Mouse (Mus musculus) heart, embryonic 14.5 days (tissue): ENCODE measurements at regions not wholly inside any gene's neighbourhood (a gene's known extent, or its start where the extent isn't known, plus 50 kb on each side); places are given as distances from the start of the nearest gene placed in this dataset.
"Not testable (repeated sequence)": the region's sequence is repeated elsewhere in the genome, so short reads cannot be mapped to it uniquely, and the experiment has no call there.

Experiments
- ATAC-seq: fragments of 200-750 bp; cut with Nextera tagmentation; 2 replicates; pipeline ENCODE4 v1.8.0; 2017; ENCODE audit warnings: low read depth, moderate TSS enrichment; ENCODE audit not compliant: insufficient number of reproducible peaks, insufficient read depth, low FRiP score
- H3K27ac ChIP-seq, 2 experiments: fragments of 200-500 bp in 1 of 2; fragments of 300-500 bp in 1 of 2; sonication (generic) in 1 of 2; replicated peaks in 1 of 2; 2 replicates each; pipeline ENCODE4 v1.5.1; 2012 to 2014; ENCODE audit warnings: low read depth in 2 of 2, low read length in 2 of 2, control low read depth in 1 of 2, mild to moderate bottlenecking in 1 of 2, mixed read lengths in 1 of 2; ENCODE audit not compliant: control insufficient read depth in 1 of 2, insufficient read depth in 1 of 2
- H3K27me3 ChIP-seq: fragments of 300-500 bp; sonication (generic); 2 replicates; pipeline ENCODE4 v1.6.1; 2014; ENCODE audit warnings: mild to moderate bottlenecking, low read length, control low read depth; ENCODE audit not compliant: control insufficient read depth, insufficient read depth
- H3K36me3 ChIP-seq: fragments of 300-500 bp; sonication (generic); 2 replicates; pipeline ENCODE4 v1.6.1; 2014; ENCODE audit warnings: mild to moderate bottlenecking, control low read depth, low read length, mixed read lengths; ENCODE audit not compliant: control insufficient read depth, insufficient read depth
- H3K4me1 ChIP-seq, 2 experiments: fragments of 200-500 bp in 1 of 2; fragments of 300-500 bp in 1 of 2; sonication (generic) in 1 of 2; 2 replicates each; pipeline ENCODE4 v1.6.1; 2012 to 2014; ENCODE audit warnings: low read length in 2 of 2, control low read depth in 1 of 2, mixed read lengths in 1 of 2; ENCODE audit not compliant: control insufficient read depth in 2 of 2, insufficient read depth in 2 of 2
- H3K4me2 ChIP-seq: fragments of 300-500 bp; sonication (generic); 2 replicates; pipeline ENCODE4 v1.6.1; 2014; ENCODE audit warnings: mild to moderate bottlenecking, low read length
- H3K4me3 ChIP-seq, 2 experiments: fragments of 200-500 bp in 1 of 2; fragments of 300-500 bp in 1 of 2; sonication (generic) in 1 of 2; 2 replicates each; pipeline ENCODE4 v1.5.1; 2012 to 2014; ENCODE audit warnings: low read length in 2 of 2, mild to moderate bottlenecking in 2 of 2, control low read depth in 1 of 2, low read depth in 1 of 2, moderate library complexity in 1 of 2; ENCODE audit not compliant: control insufficient read depth in 1 of 2, insufficient read depth in 1 of 2
- H3K9ac ChIP-seq: fragments of 300-500 bp; sonication (generic); 2 replicates; pipeline ENCODE4 v1.6.1; 2014; ENCODE audit warnings: mild to moderate bottlenecking, low read length
- H3K9me3 ChIP-seq: fragments of 300-500 bp; sonication (generic); 2 replicates; pipeline ENCODE4 v1.6.1; 2016; ENCODE audit warnings: low read length, control low read depth; ENCODE audit not compliant: control insufficient read depth
- WGBS: fragments of 180-500 bp; shearing (Covaris S2); extraction: QIAGEN DNeasy Blood & Tissue Kit; methylation state at CpG from one replicate; pipeline ENCODE4 v1.1.7; 2014; 5-methylcytosine and 5-hydroxymethylcytosine counted together

DNA sequence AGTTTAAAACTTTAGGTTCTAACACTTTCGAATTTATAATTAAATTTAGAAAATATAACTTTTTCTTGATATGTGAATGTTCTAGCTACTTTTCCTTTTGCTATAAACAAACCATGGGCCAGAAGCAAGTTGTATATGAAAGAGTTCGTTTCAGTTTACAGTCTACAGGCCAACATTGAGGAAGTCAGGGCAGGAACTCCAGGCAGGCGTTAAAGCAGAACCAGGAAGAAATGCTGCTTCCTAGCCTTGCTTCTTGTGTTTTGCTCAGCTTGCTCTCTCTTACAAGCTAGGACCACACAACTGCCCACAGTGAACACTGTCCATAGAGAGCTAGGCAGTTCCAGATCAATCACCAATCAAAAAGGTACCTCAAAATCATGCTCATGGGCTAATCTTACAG lies 558.9 kb upstream of the Olfr1507 start:
- not testable (repeated sequence) for H3K4me2 ChIP-seq, ATAC-seq, H3K36me3 ChIP-seq, H3K27me3 ChIP-seq, H3K9me3 ChIP-seq, H3K27ac ChIP-seq, H3K4me1 ChIP-seq, H3K9ac ChIP-seq, H3K4me3 ChIP-seq
- WGBS = 67% methylated on average over 2 of the region's 3 CpGs

DNA sequence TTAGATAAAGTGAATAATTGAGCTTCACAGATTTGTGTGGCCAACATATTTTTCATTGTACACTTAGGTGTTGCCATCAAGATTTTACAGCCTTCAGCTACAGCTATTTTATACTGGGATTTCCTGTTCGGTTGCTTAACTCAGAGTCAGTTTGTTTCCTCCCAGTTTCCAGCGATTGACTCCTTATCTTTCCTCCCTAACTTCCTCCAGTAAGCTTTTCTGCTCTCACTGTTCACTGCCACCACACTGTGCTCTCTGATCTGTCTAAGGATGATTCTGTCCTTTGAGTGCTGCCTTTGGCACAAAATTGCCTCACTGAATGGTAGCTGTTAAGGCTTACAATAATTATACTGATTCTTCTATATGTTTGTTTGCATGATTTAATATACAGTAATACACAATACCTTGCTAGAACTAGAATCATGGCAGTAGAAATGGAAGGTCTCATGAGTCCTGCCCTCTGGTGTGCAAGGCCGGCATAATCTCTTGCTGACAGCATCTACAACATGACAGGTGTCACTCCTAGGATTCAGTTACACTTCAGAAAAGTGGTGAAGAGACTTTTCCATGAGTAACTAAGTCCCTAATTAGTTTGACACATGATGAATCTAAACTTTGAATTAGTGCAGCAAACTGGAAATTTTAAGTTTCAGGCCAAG lies 558.0 kb upstream of the Olfr1507 start:
- H3K9me3 ChIP-seq, H3K36me3 ChIP-seq, ATAC-seq, H3K4me1 ChIP-seq, H3K4me2 ChIP-seq, H3K4me3 ChIP-seq, H3K9ac ChIP-seq, H3K27ac ChIP-seq, H3K27me3 ChIP-seq: not testable (repeated sequence)
- 38% methylated on average over 2 of the region's 3 CpGs for WGBS

DNA sequence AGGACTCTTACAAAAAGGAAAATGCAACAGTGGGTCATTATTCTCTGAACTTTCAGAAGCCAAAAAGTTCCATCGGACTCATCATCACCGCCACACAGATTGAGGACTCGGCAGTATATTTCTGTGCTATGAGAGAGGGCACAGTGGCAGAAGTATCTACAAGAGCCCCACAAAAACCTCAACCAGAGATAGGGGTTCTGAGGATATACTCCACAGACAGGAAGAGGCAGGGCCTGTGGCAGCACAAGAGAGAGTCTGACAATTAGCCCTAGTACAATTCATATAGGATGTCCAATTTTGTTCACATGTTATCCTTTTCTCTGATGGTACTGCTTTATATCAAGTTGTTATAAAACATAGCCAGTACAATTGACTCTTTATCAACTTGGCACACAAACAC lies 552.1 kb upstream of the Olfr1507 start:
- H3K4me3 ChIP-seq, ATAC-seq, H3K27me3 ChIP-seq, H3K4me2 ChIP-seq, H3K36me3 ChIP-seq, H3K27ac ChIP-seq, H3K4me1 ChIP-seq, H3K9me3 ChIP-seq, H3K9ac ChIP-seq: not testable (repeated sequence)
- WGBS = 93% methylated on average over 3 of the region's 3 CpGs

DNA sequence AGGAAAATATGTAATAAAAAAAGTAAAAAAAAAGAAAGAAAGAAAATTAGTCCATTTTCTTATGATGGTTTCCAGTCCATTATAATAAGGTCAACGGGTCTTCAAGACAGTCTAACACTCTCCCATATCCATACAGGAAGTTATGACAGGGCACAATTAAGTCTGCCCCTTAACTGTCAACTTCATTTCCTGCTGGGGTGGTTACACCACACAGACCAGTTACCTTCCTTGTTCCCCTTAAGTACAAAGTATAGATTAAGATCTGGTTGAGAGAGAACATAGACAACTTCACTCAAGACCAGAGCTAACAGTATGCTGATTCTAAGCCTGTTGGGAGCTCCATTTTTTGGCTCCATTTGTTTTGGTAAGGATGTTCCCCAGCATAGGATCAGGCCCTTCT lies 551.4 kb upstream of the Olfr1507 start:
- not testable (repeated sequence) for H3K27me3 ChIP-seq, H3K36me3 ChIP-seq, H3K4me2 ChIP-seq, ATAC-seq, H3K9ac ChIP-seq, H3K4me1 ChIP-seq, H3K4me3 ChIP-seq, H3K27ac ChIP-seq, H3K9me3 ChIP-seq
- WGBS = 78% methylated on average over 1 of the region's 1 CpGs

DNA sequence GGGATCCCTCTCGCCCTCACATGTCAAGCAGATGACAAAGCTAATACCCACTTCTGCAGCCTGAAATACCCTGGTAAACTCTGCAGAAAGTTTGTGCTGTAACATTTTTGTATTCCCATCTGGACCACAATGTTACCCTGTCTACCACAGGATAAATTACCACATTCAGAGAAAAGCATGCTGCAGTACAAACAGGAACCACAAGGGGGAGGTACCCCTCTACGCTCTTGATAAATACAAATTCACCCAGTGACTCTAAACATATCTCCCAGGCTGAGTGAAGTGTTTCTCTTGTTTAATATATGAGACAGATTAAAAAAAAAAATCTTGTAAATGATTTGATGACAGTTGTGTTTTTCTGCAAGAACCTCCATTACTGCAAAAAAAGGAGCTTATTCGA lies 549.8 kb upstream of the Olfr1507 start:
- not testable (repeated sequence) for H3K27ac ChIP-seq, H3K27me3 ChIP-seq, H3K9ac ChIP-seq, H3K4me3 ChIP-seq, H3K9me3 ChIP-seq, H3K36me3 ChIP-seq, H3K4me1 ChIP-seq, H3K4me2 ChIP-seq, ATAC-seq
- WGBS = 74% methylated on average over 3 of the region's 3 CpGs

DNA sequence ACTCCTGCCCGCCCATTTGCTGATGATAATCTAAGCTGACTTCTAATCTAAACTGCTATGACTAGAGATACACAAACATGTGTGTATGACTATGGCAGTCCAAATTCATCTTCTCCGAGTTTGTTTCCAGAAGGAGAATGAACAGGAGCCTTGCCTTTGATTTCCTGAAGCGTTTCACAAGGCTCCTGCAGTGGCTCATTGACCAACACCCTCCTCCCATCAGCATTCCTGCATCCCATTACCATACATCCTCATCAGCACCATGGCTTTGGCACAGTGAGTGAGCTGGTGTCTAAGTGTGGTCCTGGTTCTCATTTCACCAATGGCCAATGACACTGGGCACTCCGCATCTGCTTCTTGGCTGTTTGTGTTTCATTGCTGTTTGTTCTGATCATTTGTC lies 548.6 kb upstream of the Olfr1507 start:
- not testable (repeated sequence) for H3K4me2 ChIP-seq, H3K4me3 ChIP-seq, H3K27ac ChIP-seq, H3K9me3 ChIP-seq, H3K36me3 ChIP-seq, H3K9ac ChIP-seq, H3K4me1 ChIP-seq, ATAC-seq, H3K27me3 ChIP-seq
- WGBS = 81% methylated on average over 4 of the region's 4 CpGs

DNA sequence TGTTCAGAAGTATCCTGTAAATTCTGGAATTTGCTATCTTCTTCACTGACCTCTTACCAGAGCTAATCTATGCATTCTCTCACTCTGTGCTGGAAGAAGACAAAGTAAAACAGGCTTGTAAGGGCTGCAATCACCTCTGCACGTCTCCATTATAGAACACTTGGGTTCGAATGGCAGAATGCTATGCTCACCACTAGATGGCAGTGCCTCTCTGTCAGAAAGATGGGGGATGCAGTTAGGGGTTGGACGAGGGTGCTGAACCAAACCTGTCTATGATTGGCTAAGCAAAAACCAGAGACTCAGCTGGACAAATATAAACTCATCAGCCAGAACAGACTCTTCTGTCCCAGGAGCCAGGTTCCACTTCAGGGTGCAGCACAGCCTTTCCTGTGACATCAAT lies 546.5 kb upstream of the Olfr1507 start:
- H3K4me3 ChIP-seq, H3K9me3 ChIP-seq, H3K9ac ChIP-seq, H3K36me3 ChIP-seq, ATAC-seq, H3K4me1 ChIP-seq, H3K27me3 ChIP-seq, H3K27ac ChIP-seq, H3K4me2 ChIP-seq: not testable (repeated sequence)
- 21% methylated on average over 3 of the region's 3 CpGs for WGBS

DNA sequence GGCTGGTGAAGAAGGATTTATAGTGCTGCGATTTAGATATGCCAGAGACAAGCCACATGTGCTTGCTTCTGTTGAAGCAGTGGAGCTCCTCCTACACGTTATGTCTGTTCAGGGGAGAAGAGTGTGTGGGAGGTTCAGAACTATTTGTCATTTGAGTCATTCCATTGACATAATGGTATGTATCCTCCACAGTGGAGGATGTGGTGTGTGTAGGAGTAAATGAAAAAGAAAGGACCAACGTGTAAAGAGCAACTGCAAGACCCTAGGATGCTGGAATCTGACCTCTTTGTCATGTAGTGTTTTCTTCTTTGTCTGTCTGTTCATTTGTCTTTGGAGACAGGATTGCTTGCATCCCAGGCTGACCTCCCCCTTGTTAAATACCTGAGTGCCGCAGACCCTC lies 543.9 kb upstream of the Olfr1507 start:
- not testable (repeated sequence) for H3K36me3 ChIP-seq, H3K4me2 ChIP-seq, ATAC-seq, H3K4me1 ChIP-seq, H3K4me3 ChIP-seq, H3K9ac ChIP-seq, H3K9me3 ChIP-seq, H3K27me3 ChIP-seq, H3K27ac ChIP-seq
- 70% methylated on average over 4 of the region's 4 CpGs for WGBS
